Mouse (Mus musculus) embryonic facial prominence, embryonic 15.5 days (tissue): ENCODE results near the gene Gramd1a. TPM values are rescaled to one million over a fixed set of nuclear protein-coding genes. Genes with fewer than 3 reads are reported as not detected.

Experiments used
- ATAC-seq: fragments of 200-750 bp; cut with Nextera tagmentation; 2 replicates; pipeline ENCODE4 v1.8.0; 2017; ENCODE audit warnings: low read depth, moderate TSS enrichment; ENCODE audit not compliant: insufficient number of reproducible peaks, low FRiP score, low TSS enrichment
- H3K27ac ChIP-seq: fragments of 300-500 bp; sonication (generic); replicated peaks from 2 replicates; pipeline ENCODE4 v1.5.1; 2015; ENCODE audit warnings: mild to moderate bottlenecking, inconsistent platforms
- H3K27me3 ChIP-seq: fragments of 300-500 bp; sonication (generic); 2 replicates; pipeline ENCODE4 v1.6.1; 2015; ENCODE audit warnings: inconsistent platforms
- H3K36me3 ChIP-seq: fragments of 300-500 bp; sonication (generic); 2 replicates; pipeline ENCODE4 v1.6.1; 2015; ENCODE audit warnings: mild to moderate bottlenecking, inconsistent platforms
- H3K4me1 ChIP-seq: fragments of 300-500 bp; sonication (generic); 2 replicates; pipeline ENCODE4 v1.6.1; 2015; ENCODE audit warnings: inconsistent platforms
- H3K4me2 ChIP-seq: fragments of 300-500 bp; sonication (generic); replicated peaks from 2 replicates; pipeline ENCODE4 v1.6.1; 2015; ENCODE audit warnings: mild to moderate bottlenecking, inconsistent platforms
- H3K4me3 ChIP-seq: fragments of 300-500 bp; sonication (generic); replicated peaks from 2 replicates; pipeline ENCODE4 v1.5.1; 2015; ENCODE audit warnings: mild to moderate bottlenecking, inconsistent platforms
- H3K9ac ChIP-seq: fragments of 300-500 bp; sonication (generic); 2 replicates; pipeline ENCODE4 v1.6.1; 2015; ENCODE audit warnings: inconsistent platforms
- H3K9me3 ChIP-seq: fragments of 300-500 bp; sonication (generic); replicated peaks from 2 replicates; pipeline ENCODE4 v1.6.1; 2016; ENCODE audit warnings: inconsistent platforms
- WGBS: fragments of 180-500 bp; shearing (Covaris S2); methylation state at CpG from one replicate; pipeline ENCODE4 v1.1.7; 2015; 5-methylcytosine and 5-hydroxymethylcytosine counted together
- polyA plus RNA-seq: library from polyadenylated mRNA; unstranded; fragments of >200 nt; fragmentation: Nextera tagmentation; extraction: Ambion mirVana; gene quantifications from 2 replicates; pipeline ENCODE4 v1.2.1, GENCODE M21; 2015

The Gramd1a gene
- polyA plus RNA-seq, 1 experiment from 2014 or later: 75.2 TPM

DNA sequence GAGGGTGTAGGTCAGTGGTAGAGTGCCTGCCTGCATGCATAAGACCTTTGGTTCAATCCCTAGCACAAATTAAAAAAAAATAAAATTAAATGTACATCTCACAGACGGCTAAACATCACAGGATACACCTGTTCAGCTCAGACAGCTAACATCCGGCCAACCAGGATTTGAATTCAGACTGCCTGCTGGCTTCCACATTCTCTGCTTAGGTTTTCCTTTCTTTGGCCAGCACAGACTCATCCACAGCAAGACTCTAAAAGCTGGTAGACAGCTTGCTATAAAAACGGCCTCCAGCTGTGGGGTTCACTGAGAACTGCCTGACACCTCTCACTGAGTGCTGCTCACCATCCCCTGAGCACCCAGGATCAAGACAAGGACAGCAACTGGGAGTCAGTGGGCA lies 49.5 kb downstream of the Gramd1a start:
- Histone ChIP-seq H3K27me3 (no peaks in the 10 kb centered on the region), H3K4me2 (no peak overlapping the region), H3K27ac (no peak overlapping the region), H3K4me1 (no peaks in the 10 kb centered on the region), H3K9ac (no peak overlapping the region), H3K36me3 (no peaks in the 10 kb centered on the region), H3K4me3 (no peak overlapping the region), H3K9me3 (no peaks in the 10 kb centered on the region)
- no peak for ATAC-seq
- WGBS: 47% methylated on average over 3 of the region's 3 CpGs

DNA sequence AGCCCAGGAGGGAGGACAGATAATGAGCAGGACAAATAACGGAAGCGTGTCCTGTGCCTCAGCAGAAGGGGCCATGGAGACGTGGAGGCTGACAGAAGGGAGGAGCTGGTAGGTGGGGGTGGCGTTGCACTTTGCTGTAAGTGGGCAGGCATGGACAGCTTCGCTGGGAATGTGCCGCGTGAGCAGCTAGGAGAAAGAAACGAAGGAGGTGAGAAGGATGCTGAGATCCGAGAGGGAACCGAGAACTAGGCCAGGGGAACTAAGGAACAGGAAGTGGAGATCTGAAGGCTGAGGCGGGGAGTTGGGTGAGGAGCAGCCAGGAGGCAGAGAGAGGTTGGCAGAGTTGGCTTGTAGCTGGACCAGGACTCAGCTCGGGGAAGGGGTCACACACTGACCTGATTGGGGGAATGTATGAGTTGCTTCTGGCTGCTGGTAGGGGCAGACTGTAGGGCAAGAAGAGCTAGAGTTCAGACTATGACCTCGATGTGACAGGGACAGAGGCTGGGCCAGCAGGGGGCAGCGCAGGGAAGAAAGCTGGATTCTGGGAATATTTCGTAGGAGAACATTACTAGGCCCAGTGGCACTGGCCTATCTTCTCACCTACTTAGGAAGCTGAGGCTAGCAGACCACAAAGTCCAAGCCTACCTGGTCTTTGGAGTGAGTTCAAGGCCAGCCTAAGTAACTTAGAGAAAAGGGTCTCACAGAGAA lies 50.5 kb downstream of the Gramd1a start:
- Histone ChIP-seq H3K27me3 (no peaks in the 10 kb centered on the region), H3K9ac (no peak overlapping the region), H3K9me3 (no peaks in the 10 kb centered on the region), H3K27ac (no peak overlapping the region), H3K4me1 (no peaks in the 10 kb centered on the region), H3K4me2 (no peak overlapping the region), H3K4me3 (no peak overlapping the region), H3K36me3 (no peaks in the 10 kb centered on the region)
- ATAC-seq: no peak
- 58% methylated on average over 15 of the region's 15 CpGs for WGBS

- WGBS: 74% methylated on average over 14 of the region's 14 CpGs
- no peak for ATAC-seq
These were observed 54.9 kb downstream of the Gramd1a start for GRCm38 (mm10) chr7:31100786-31101185.

DNA sequence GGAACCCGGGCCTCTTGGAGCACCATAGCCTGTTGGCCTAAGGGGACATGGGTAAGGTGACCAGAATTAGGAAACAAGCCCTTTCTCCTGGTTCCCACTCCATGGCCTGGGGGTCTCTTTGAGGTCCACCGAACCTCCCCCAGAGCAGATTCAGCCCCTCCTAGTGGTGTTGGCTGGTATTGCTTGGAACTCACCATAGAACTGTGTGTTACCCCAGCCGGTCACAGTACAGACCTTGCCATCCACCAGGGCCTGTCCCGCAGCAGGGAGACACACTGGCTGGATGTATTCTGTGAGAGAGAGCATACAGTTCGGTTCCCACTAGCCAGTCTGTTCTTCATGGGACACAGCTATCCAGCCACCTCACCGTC lies 56.1 kb downstream of the Gramd1a start:
- Histone ChIP-seq H3K9me3 (no peaks in the 10 kb centered on the region), H3K27ac (no peak overlapping the region), H3K4me1 (0 out of 2 replicates have a peak, but pooled peaks cover 5% of the 10 kb centered on the region), H3K4me2 (no peak overlapping the region), H3K9ac (no peak overlapping the region), H3K36me3 (no peaks in the 10 kb centered on the region), H3K4me3 (no peak overlapping the region), H3K27me3 (no peaks in the 10 kb centered on the region)
- no peak for ATAC-seq
- WGBS: 86% methylated on average over 6 of the region's 6 CpGs

More at GRCm38 (mm10) chr7:31100786-31101185, 54.9 kb downstream of the Gramd1a start:
- Histone ChIP-seq H3K9ac (no peak overlapping the region), H3K36me3 (no peaks in the 10 kb centered on the region), H3K4me3 (no peak overlapping the region), H3K9me3 (no peaks in the 10 kb centered on the region), H3K27me3 (no peaks in the 10 kb centered on the region), H3K27ac (no peak overlapping the region), H3K4me1 (0 out of 2 replicates have a peak, but pooled peaks cover 5% of the 10 kb centered on the region), H3K4me2 (no peak overlapping the region)

GRCm38 (mm10) chr7:31098697-31099611 lies 56.7 kb downstream of the Gramd1a start:
- WGBS: 74% methylated on average over 22 of the region's 22 CpGs
- Histone ChIP-seq H3K36me3 (no peaks in the 10 kb centered on the region), H3K9ac (no peak overlapping the region), H3K4me1 (0 out of 2 replicates have a peak, but pooled peaks cover 5% of the 10 kb centered on the region), H3K27ac (no peak overlapping the region; the same call in 1 of the 2 replicates), H3K9me3 (no peaks in the 10 kb centered on the region), H3K4me2 (no peak overlapping the region), H3K4me3 (no peak overlapping the region), H3K27me3 (no peaks in the 10 kb centered on the region)
- ATAC-seq: no peak

GRCm38 (mm10) chr7:31097583-31098248 lies 58.0 kb downstream of the Gramd1a start:
- no peak overlapping the region for H3K9ac ChIP-seq
- 0 out of 2 replicates have a peak, but pooled peaks cover 5% of the 10 kb centered on the region for H3K4me1 ChIP-seq
- WGBS: 37% methylated on average over 20 of the region's 20 CpGs
- H3K36me3 ChIP-seq: no peaks in the 10 kb centered on the region
- peak overlapping the region; percentile 44; the same call in 1 of the 2 replicates for H3K27ac ChIP-seq
- no peaks in the 10 kb centered on the region for H3K27me3 ChIP-seq
- ATAC-seq: peak; percentile 89
- H3K9me3 ChIP-seq: no peaks in the 10 kb centered on the region
- H3K4me3 ChIP-seq: peak overlapping the region; percentile 28
- H3K4me2 ChIP-seq: peak overlapping the region; percentile 47

DNA sequence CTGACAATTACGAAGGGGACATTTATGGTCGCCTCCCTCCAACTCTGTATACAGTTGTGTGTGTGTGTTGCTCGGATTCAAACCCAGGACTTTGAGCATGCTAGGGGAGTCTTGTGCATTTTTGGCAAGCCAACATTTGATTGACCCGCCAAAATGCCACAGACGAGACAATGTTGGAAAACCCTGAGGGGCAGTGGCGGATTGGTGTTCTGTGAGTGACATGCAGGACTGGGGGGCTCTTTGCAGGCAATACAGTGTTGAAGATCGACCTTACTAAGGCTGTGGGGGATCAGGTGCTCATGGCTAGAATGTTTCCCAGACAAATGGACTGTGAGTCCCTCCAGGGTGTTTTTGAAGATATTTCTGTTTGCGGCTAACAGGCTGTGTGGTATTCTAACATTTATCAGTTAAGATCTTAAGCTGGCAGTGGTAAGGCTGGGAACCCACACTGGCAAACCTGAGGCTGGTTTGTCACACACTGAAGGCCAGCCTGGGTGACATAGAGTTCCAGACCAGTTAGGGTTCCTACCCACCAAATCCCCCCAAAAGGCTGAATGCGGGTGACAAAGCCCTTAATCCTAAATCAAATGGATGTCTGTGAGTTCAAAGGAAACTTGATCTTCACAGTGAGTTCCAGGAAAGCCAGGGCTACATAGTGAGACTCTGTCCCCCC lies 58.7 kb downstream of the Gramd1a start:
- Histone ChIP-seq H3K9ac (no peak overlapping the region), H3K4me1 (0 out of 2 replicates have a peak, but pooled peaks cover 5% of the 10 kb centered on the region), H3K27me3 (no peaks in the 10 kb centered on the region), H3K4me3 (no peak overlapping the region), H3K27ac (0 out of 2 replicates have a peak overlapping the region, but pooled peaks have one; percentile 17), H3K4me2 (no peak overlapping the region), H3K36me3 (no peaks in the 10 kb centered on the region), H3K9me3 (no peaks in the 10 kb centered on the region)
- ATAC-seq: no peak
- 57% methylated on average over 9 of the region's 9 CpGs for WGBS

DNA sequence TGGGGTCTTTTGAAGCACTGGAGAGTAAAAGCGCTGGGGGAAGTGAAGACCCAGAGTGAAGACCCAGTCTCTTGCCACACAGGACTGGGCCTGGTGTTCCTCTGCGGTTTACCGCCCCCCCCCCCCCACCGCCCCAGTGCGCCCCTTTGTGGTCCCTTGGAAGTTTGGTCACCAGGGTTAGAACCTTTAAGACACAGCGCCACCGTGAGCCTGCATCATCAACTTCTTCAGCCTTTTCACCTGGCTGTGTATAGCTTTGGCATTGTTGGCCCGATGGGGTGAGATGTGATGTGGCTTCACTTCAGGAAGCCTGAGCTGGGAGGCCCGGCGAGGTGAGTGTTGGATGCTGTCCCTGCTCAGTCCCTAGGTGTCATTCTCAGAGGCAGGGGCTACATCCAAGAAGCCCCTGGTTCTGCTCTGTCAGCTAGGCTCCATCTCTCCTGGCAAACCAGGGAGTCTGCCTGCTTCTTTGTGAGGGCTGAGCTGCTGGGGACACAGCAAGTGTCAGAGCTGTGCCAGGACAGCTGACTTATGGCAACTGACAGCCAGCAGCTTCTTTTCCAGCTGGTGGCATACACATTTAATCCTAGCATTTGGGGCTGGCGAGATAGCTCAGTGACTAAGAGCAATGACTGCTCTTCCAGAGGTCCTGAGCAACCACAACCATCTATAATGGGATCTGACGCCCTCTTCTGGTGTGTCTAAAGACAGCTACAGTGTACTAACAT lies 60.8 kb downstream of the Gramd1a start:
- Histone ChIP-seq H3K9ac (no peak overlapping the region), H3K27me3 (no peaks in the 10 kb centered on the region), H3K9me3 (no peaks in the 10 kb centered on the region), H3K27ac (no peak overlapping the region), H3K4me3 (no peak overlapping the region), H3K36me3 (no peaks in the 10 kb centered on the region), H3K4me1 (0 out of 2 replicates have a peak, but pooled peaks cover 5% of the 10 kb centered on the region), H3K4me2 (no peak overlapping the region)
- ATAC-seq: no peak
- WGBS: 23% methylated on average over 12 of the region's 12 CpGs

DNA sequence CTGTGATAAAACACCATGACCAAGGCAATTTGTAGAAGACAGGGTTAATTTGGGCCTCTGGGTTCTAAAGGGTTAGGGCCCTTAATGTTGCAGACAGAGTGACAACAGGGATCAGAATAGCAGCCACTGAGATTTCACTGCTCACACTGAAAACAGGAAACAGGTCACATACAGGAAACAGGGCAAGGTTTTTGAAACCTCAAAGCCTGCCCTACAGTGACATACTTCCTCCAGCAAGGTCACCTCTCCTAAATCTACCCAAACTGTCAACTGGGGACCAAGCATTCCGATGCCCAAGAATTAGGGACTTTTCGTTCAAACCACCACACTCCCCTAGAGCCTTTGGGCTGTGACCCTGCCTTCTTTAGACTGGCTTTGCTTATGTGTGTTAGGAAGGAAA lies 66.0 kb downstream of the Gramd1a start:
- no peak for ATAC-seq
- no peak overlapping the region for H3K4me3 ChIP-seq
- WGBS: 89% methylated on average over 2 of the region's 2 CpGs

GRCm38 (mm10) chr7:31088206-31088605 lies 67.5 kb downstream of the Gramd1a start:
- Histone ChIP-seq H3K9me3 (no peaks in the 10 kb centered on the region), H3K9ac (no peak overlapping the region), H3K27me3 (no peaks in the 10 kb centered on the region), H3K36me3 (no peaks in the 10 kb centered on the region), H3K27ac (no peak overlapping the region), H3K4me1 (peaks cover 18% of the 10 kb centered on the region), H3K4me3 (no peak overlapping the region), H3K4me2 (no peak overlapping the region)
- WGBS: 70% methylated on average over 3 of the region's 3 CpGs
- ATAC-seq: no peak

More for the DNA sequence above, 66.0 kb downstream of the Gramd1a start:
- Histone ChIP-seq H3K36me3 (no peaks in the 10 kb centered on the region), H3K9me3 (no peaks in the 10 kb centered on the region), H3K27ac (no peak overlapping the region), H3K27me3 (no peaks in the 10 kb centered on the region), H3K4me1 (peaks cover 7% of the 10 kb centered on the region; the same call in 1 of the 2 replicates), H3K9ac (no peak overlapping the region), H3K4me2 (no peak overlapping the region)
